Mouse (Mus musculus): ENCODE data around the gene Kcnh7. TPM values are rescaled to one million over a fixed set of nuclear protein-coding genes. Genes with fewer than 3 reads are reported as not detected.

The Kcnh7 gene
- 0.01 TPM in 2 replicates for polyA plus RNA-seq (2012; rRNA removed)

GRCm38 (mm10) chr2:63183563-63184545, at the start of gene Kcnh7:
Gene Kcnh7 (minus strand): TSS chr2:63184287.

GRCm38 (mm10) chr2:62664135-62664670, 519.9 kb downstream of the Kcnh7 start, which contains the start of gene Gca:
Gene Gca (plus strand): TSS chr2:62664285.

GRCm38 (mm10) chr2:62646014-62646645, 538.0 kb downstream of the Kcnh7 start, which contains the start of gene Ifih1:
Gene Ifih1 (minus strand): TSS chr2:62646255.

Data from liver, embryonic 14 days (tissue).